Mouse (Mus musculus): ENCODE measurements at regions not wholly inside any gene's neighbourhood (a gene's known extent, or its start where the extent isn't known, plus 50 kb on each side); places are given as distances from the start of the nearest gene placed in this dataset.

DNA sequence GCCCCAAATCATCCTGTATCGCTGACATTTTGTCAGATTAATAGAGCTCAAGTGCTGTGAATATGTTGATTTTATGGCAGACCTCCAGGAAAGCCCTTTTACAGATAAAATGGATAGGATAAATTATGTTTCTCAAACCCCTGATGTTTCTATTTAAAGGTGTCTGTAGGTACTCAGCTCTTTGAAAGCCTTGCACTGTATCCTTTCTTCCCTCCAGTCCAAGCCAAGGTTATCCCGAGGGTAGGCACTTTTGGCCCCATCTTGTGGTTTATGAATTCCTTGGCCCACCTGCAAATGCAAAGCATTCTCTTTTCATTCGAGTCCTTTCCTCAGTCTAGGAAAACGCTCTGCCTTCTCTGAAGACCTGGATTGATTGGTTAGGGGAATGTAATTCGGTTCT, 139.2 kb upstream of the Kcnj16 start:
- Histone ChIP-seq H3K4me1 (replicated peaks; ENCODE audit: control insufficient read depth, insufficient read depth) (no peaks in the 10 kb centered on the region), H3K9me3 (ENCODE audit: control insufficient read depth, low read length) (no peaks in the 10 kb centered on the region), H3K4me3 (ENCODE audit: low read depth, low read length) (no peak overlapping the region), H3K9ac (ENCODE audit: low read length) (no peak overlapping the region), H3K36me3 (ENCODE audit: control insufficient read depth, insufficient read depth, low read length) (no peaks in the 10 kb centered on the region), H3K27ac (replicated peaks) (no peak overlapping the region), H3K4me2 (replicated peaks; ENCODE audit: low read depth) (no peak overlapping the region), H3K27me3 (ENCODE audit: control insufficient read depth, insufficient read depth, low read length) (no peaks in the 10 kb centered on the region)
- 22% methylated on average over 5 of the region's 5 CpGs for WGBS
- no peak for DNase-seq (ENCODE audit: low spot score)
- TF ChIP-seq EP300 (optimal IDR thresholded peaks at IDR 0.05) (no peak), CTCF (IDR thresholded peaks at IDR 0.05; ENCODE audit: low read depth) (no peak)
- no peak for ATAC-seq (ENCODE audit: low FRiP score, low TSS enrichment)

DNA sequence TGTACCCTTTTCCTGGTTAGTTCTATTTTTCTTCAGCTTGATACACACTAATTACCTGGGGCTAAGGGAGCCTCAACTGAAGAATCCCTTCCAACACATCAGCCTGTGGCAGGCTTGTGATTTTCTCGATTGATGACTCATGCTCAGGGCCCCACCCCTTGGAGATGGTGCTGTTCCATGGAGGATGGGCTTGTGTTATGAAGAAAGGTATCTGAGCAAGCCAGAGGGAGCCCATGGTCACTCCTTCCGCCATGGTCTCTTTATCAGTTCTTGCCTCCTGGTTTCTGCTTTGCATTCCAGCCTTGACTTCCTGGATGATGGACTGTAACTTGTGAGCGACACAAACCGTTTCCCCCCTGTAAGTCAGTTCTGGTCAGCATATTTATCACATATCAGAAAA, 131.1 kb upstream of the Kcnj16 start:
- Histone ChIP-seq H3K4me3 (ENCODE audit: low read depth, low read length) (no peak overlapping the region), H3K4me1 (replicated peaks; ENCODE audit: control insufficient read depth, insufficient read depth) (no peaks in the 10 kb centered on the region), H3K27ac (replicated peaks) (no peak overlapping the region), H3K4me2 (replicated peaks; ENCODE audit: low read depth) (no peak overlapping the region), H3K36me3 (ENCODE audit: control insufficient read depth, insufficient read depth, low read length) (no peaks in the 10 kb centered on the region), H3K27me3 (ENCODE audit: control insufficient read depth, insufficient read depth, low read length) (no peaks in the 10 kb centered on the region), H3K9ac (ENCODE audit: low read length) (no peak overlapping the region), H3K9me3 (ENCODE audit: control insufficient read depth, low read length) (no peaks in the 10 kb centered on the region)
- WGBS, result 83% methylated on average over 4 of the region's 4 CpGs
- DNase-seq (ENCODE audit: low spot score) (no peak), ATAC-seq (ENCODE audit: low FRiP score, low TSS enrichment) (no peak)
- TF ChIP-seq CTCF (IDR thresholded peaks at IDR 0.05; ENCODE audit: low read depth) (no peak), EP300 (optimal IDR thresholded peaks at IDR 0.05) (no peak)

- 86% methylated on average over 7 of the region's 7 CpGs for WGBS
- ATAC-seq (ENCODE audit: low FRiP score, low TSS enrichment), result no peak
- no peak for DNase-seq (ENCODE audit: low spot score)
Measured at GRCm38 (mm10) chr11:110839316-110839715, 128.5 kb upstream of the Kcnj16 start.

DNA sequence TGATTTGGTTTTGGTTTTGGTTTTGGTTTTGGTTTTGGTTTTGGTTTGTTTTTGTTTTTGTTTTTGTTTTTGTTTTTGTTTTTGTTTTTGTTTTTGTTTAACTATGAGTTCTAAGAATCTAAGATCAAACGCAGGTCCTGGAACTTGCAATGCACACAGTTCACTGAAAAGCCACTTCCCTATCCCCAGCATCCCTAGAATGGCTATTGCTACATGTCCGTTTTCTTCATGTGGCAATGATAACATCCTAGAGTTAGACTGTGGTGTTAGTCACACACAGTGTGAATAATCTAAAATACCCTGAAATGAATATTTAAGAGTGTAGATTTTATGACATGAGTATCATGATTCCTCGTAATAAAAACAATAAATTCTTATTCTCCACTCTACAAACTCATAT, 99.5 kb upstream of the Kcnj16 start:
- Histone ChIP-seq H3K4me3 (ENCODE audit: low read depth, low read length) (no peak overlapping the region), H3K9me3 (ENCODE audit: control insufficient read depth, low read length) (no peaks in the 10 kb centered on the region), H3K36me3 (ENCODE audit: control insufficient read depth, insufficient read depth, low read length) (no peaks in the 10 kb centered on the region), H3K4me2 (replicated peaks; ENCODE audit: low read depth) (no peak overlapping the region), H3K4me1 (replicated peaks; ENCODE audit: control insufficient read depth, insufficient read depth) (no peaks in the 10 kb centered on the region), H3K27me3 (ENCODE audit: control insufficient read depth, insufficient read depth, low read length) (no peaks in the 10 kb centered on the region), H3K9ac (ENCODE audit: low read length) (no peak overlapping the region), H3K27ac (replicated peaks) (no peak overlapping the region)
- TF ChIP-seq EP300 (optimal IDR thresholded peaks at IDR 0.05), result no peak
- TF ChIP-seq CTCF (IDR thresholded peaks at IDR 0.05; ENCODE audit: low read depth), result no peak
- 88% methylated on average over 3 of the region's 3 CpGs for WGBS
- no peak for ATAC-seq (ENCODE audit: low FRiP score, low TSS enrichment)
- DNase-seq (ENCODE audit: low spot score), result no peak

More at GRCm38 (mm10) chr11:110839316-110839715, 128.5 kb upstream of the Kcnj16 start:
- Histone ChIP-seq H3K4me3 (ENCODE audit: low read depth, low read length) (no peak overlapping the region), H3K27me3 (ENCODE audit: control insufficient read depth, insufficient read depth, low read length) (no peaks in the 10 kb centered on the region), H3K36me3 (ENCODE audit: control insufficient read depth, insufficient read depth, low read length) (no peaks in the 10 kb centered on the region), H3K4me2 (replicated peaks; ENCODE audit: low read depth) (no peak overlapping the region), H3K9me3 (ENCODE audit: control insufficient read depth, low read length) (no peaks in the 10 kb centered on the region), H3K27ac (replicated peaks) (no peak overlapping the region), H3K4me1 (replicated peaks; ENCODE audit: control insufficient read depth, insufficient read depth) (no peaks in the 10 kb centered on the region), H3K9ac (ENCODE audit: low read length) (no peak overlapping the region)
- no peak for TF ChIP-seq EP300 (optimal IDR thresholded peaks at IDR 0.05)
- TF ChIP-seq CTCF (IDR thresholded peaks at IDR 0.05; ENCODE audit: low read depth), result no peak

GRCm38 (mm10) chr11:110870133-110870532, 97.7 kb upstream of the Kcnj16 start:
- Histone ChIP-seq H3K27me3 (ENCODE audit: control insufficient read depth, insufficient read depth, low read length) (no peaks in the 10 kb centered on the region), H3K4me3 (ENCODE audit: low read depth, low read length) (no peak overlapping the region), H3K27ac (replicated peaks) (no peak overlapping the region), H3K36me3 (ENCODE audit: control insufficient read depth, insufficient read depth, low read length) (no peaks in the 10 kb centered on the region), H3K9me3 (ENCODE audit: control insufficient read depth, low read length) (no peaks in the 10 kb centered on the region), H3K4me1 (replicated peaks; ENCODE audit: control insufficient read depth, insufficient read depth) (no peaks in the 10 kb centered on the region), H3K9ac (ENCODE audit: low read length) (no peak overlapping the region), H3K4me2 (replicated peaks; ENCODE audit: low read depth) (no peak overlapping the region)
- 74% methylated on average over 2 of the region's 2 CpGs for WGBS
- DNase-seq (ENCODE audit: low spot score) (no peak), ATAC-seq (ENCODE audit: low FRiP score, low TSS enrichment) (no peak)
- no peak for TF ChIP-seq EP300 (optimal IDR thresholded peaks at IDR 0.05)
- no peak for TF ChIP-seq CTCF (IDR thresholded peaks at IDR 0.05; ENCODE audit: low read depth)

DNA sequence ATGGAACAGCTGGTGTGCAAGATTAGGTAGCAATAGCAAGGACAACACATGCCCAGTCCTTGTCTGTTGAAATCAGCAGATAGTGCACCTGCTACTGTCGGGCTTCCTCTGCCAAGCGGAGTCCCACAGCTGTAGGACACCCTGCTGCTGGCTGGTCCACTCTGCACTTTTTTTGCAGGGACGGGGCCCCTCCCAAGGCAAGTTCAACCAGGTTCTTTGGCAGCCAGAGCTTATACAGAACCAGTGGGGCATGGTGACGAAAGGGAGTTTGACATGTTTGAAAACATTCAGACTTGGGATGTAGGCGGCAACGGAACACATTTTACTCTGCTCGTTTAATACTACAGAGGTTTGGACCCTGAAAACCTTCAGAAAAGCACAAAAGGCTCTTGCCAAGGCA, 93.2 kb upstream of the Kcnj16 start:
- Histone ChIP-seq H3K36me3 (ENCODE audit: control insufficient read depth, insufficient read depth, low read length) (no peaks in the 10 kb centered on the region), H3K27me3 (ENCODE audit: control insufficient read depth, insufficient read depth, low read length) (no peaks in the 10 kb centered on the region), H3K27ac (replicated peaks) (no peak overlapping the region), H3K4me1 (replicated peaks; ENCODE audit: control insufficient read depth, insufficient read depth) (no peaks in the 10 kb centered on the region), H3K4me2 (replicated peaks; ENCODE audit: low read depth) (no peak overlapping the region), H3K4me3 (ENCODE audit: low read depth, low read length) (no peak overlapping the region), H3K9ac (ENCODE audit: low read length) (no peak overlapping the region), H3K9me3 (ENCODE audit: control insufficient read depth, low read length) (no peaks in the 10 kb centered on the region)
- DNase-seq (ENCODE audit: low spot score), result no peak
- TF ChIP-seq CTCF (IDR thresholded peaks at IDR 0.05; ENCODE audit: low read depth) (no peak), EP300 (optimal IDR thresholded peaks at IDR 0.05) (no peak)
- ATAC-seq (ENCODE audit: low FRiP score, low TSS enrichment), result no peak
- WGBS, result 40% methylated on average over 7 of the region's 7 CpGs
